Mouse (Mus musculus) midbrain, embryonic 11.5 days (tissue): ENCODE measurements around the gene Gm21974. TPM values are rescaled to one million over a fixed set of nuclear protein-coding genes. Genes with fewer than 3 reads are reported as not detected.
"Not testable (repeated sequence)": the region's sequence is repeated elsewhere in the genome, so short reads cannot be mapped to it uniquely, and the experiment has no call there.

ENCODE experiments used
- ATAC-seq: fragments of 200-750 bp; cut with Nextera tagmentation; 2 replicates; pipeline ENCODE4 v1.8.0; 2017; ENCODE audit warnings: moderate TSS enrichment, moderate library complexity; ENCODE audit not compliant: low FRiP score
- DNase-seq: peaks from one replicate; pipeline ENCODE4 v3.0.0; 2015; ENCODE audit warnings: low spot score; ENCODE audit errors: missing footprints
- H3K27ac ChIP-seq: fragments of 300-500 bp; sonication (generic); 2 replicates; pipeline ENCODE4 v1.5.1; 2014; ENCODE audit warnings: low read depth, low read length
- H3K27me3 ChIP-seq: fragments of 300-500 bp; sonication (generic); 2 replicates; pipeline ENCODE4 v1.6.1; 2014; ENCODE audit warnings: mild to moderate bottlenecking, low read length, moderate library complexity, mixed read lengths; ENCODE audit not compliant: control insufficient read depth, insufficient read depth
- H3K36me3 ChIP-seq: fragments of 300-500 bp; sonication (generic); 2 replicates; pipeline ENCODE4 v1.6.1; 2014; ENCODE audit warnings: mild to moderate bottlenecking, low read length, moderate library complexity, mixed read lengths; ENCODE audit not compliant: control insufficient read depth, insufficient read depth
- H3K4me1 ChIP-seq: fragments of 300-500 bp; sonication (generic); 2 replicates; pipeline ENCODE4 v1.6.1; 2014; ENCODE audit warnings: low read length; ENCODE audit not compliant: control insufficient read depth, insufficient read depth
- H3K4me2 ChIP-seq: fragments of 300-500 bp; sonication (generic); 2 replicates; pipeline ENCODE4 v1.6.1; 2014; ENCODE audit warnings: mild to moderate bottlenecking, moderate library complexity
- H3K4me3 ChIP-seq: fragments of 300-500 bp; sonication (generic); 2 replicates; pipeline ENCODE4 v1.5.1; 2014; ENCODE audit warnings: low read depth, low read length
- H3K9ac ChIP-seq: fragments of 300-500 bp; sonication (generic); 2 replicates; pipeline ENCODE4 v1.6.1; 2014; ENCODE audit warnings: low read length
- H3K9me3 ChIP-seq: fragments of 300-500 bp; sonication (generic); 2 replicates; pipeline ENCODE4 v1.6.1; 2016; ENCODE audit warnings: low read length; ENCODE audit not compliant: control insufficient read depth
- WGBS: fragments of 180-500 bp; shearing (Covaris S2); extraction: QIAGEN DNeasy Blood & Tissue Kit; methylation state at CpG from one replicate; pipeline ENCODE4 v1.1.7; 2014; 5-methylcytosine and 5-hydroxymethylcytosine counted together
- polyA plus RNA-seq: library from polyadenylated mRNA; unstranded; fragments of >200 nt; fragmentation: Nextera tagmentation; extraction: Ambion mirVana; gene quantifications from 2 replicates; pipeline ENCODE4 v1.2.1, GENCODE M21; 2014

The Gm21974 gene
- polyA plus RNA-seq, 1 experiment from 2014 or later, result not detected

- ATAC-seq, result no peak
- H3K9ac ChIP-seq, result no peak overlapping the region
- no peak overlapping the region for H3K4me3 ChIP-seq
- DNase-seq, result peak; percentile 33
- H3K4me2 ChIP-seq, result no peak overlapping the region
- no peaks in the 10 kb centered on the region for H3K4me1 ChIP-seq
- 76% methylated on average over 5 of the region's 5 CpGs for WGBS
- no peaks in the 10 kb centered on the region for H3K27me3 ChIP-seq
- H3K27ac ChIP-seq, result no peak overlapping the region
- H3K36me3 ChIP-seq, result no peaks in the 10 kb centered on the region
- H3K9me3 ChIP-seq, result no peaks in the 10 kb centered on the region
Observed at GRCm38 (mm10) chr7:127850906-127851305, 44.3 kb downstream of the Gm21974 start.

- Histone ChIP-seq H3K36me3 (no peaks in the 10 kb centered on the region), H3K9ac (no peak overlapping the region), H3K4me3 (no peak overlapping the region), H3K27ac (no peak overlapping the region), H3K9me3 (no peaks in the 10 kb centered on the region), H3K4me1 (no peaks in the 10 kb centered on the region), H3K4me2 (no peak overlapping the region), H3K27me3 (no peaks in the 10 kb centered on the region)
- no peak for ATAC-seq
- peak; percentile 56 for DNase-seq
- WGBS, result 74% methylated on average over 6 of the region's 6 CpGs
Observed at GRCm38 (mm10) chr7:127849973-127850875, 45.0 kb downstream of the Gm21974 start.

- no peak overlapping the region for H3K27ac ChIP-seq
- H3K9ac ChIP-seq, result peak overlapping the region; percentile 62
- no peaks in the 10 kb centered on the region for H3K9me3 ChIP-seq
- H3K4me1 ChIP-seq, result peaks cover 6% of the 10 kb centered on the region
- peak; percentile 61 for ATAC-seq
- WGBS, result under 1% methylated on average over 40 of the region's 40 CpGs
- peak overlapping the region; percentile 65 for H3K4me3 ChIP-seq
- H3K36me3 ChIP-seq, result no peaks in the 10 kb centered on the region
- H3K27me3 ChIP-seq, result no peaks in the 10 kb centered on the region
- peak overlapping the region; percentile 100 for H3K4me2 ChIP-seq
- DNase-seq, result peak; percentile 95
Observed at GRCm38 (mm10) chr7:127842001-127842718, 53.1 kb downstream of the Gm21974 start.

- Histone ChIP-seq H3K4me1 (peaks cover 6% of the 10 kb centered on the region), H3K4me2 (peak overlapping the region; percentile 100), H3K27me3 (no peaks in the 10 kb centered on the region), H3K4me3 (peak overlapping the region; percentile 65), H3K9ac (peak overlapping the region; percentile 62), H3K36me3 (no peaks in the 10 kb centered on the region), H3K9me3 (no peaks in the 10 kb centered on the region), H3K27ac (peak overlapping the region; percentile 83)
- WGBS, result under 1% methylated on average over 45 of the region's 46 CpGs
- DNase-seq (peak; percentile 98), ATAC-seq (peak; percentile 93)
Observed at GRCm38 (mm10) chr7:127841340-127842000, 53.8 kb downstream of the Gm21974 start.

GRCm38 (mm10) chr7:127840886-127841285, 54.4 kb downstream of the Gm21974 start:
- Histone ChIP-seq H3K36me3 (no peaks in the 10 kb centered on the region), H3K4me1 (peaks cover 6% of the 10 kb centered on the region), H3K27me3 (no peaks in the 10 kb centered on the region), H3K4me2 (peak overlapping the region; percentile 100), H3K9me3 (no peaks in the 10 kb centered on the region), H3K27ac (peak overlapping the region; percentile 83), H3K4me3 (peak overlapping the region; percentile 65), H3K9ac (peak overlapping the region; percentile 62)
- ATAC-seq, result peak; percentile 55
- 7% methylated on average over 15 of the region's 15 CpGs for WGBS
- no peak for DNase-seq

GRCm38 (mm10) chr7:127840031-127840430, 55.2 kb downstream of the Gm21974 start:
- H3K9me3 ChIP-seq, H3K9ac ChIP-seq, H3K4me2 ChIP-seq, ATAC-seq, H3K36me3 ChIP-seq, H3K27me3 ChIP-seq, H3K4me1 ChIP-seq, H3K27ac ChIP-seq, DNase-seq, H3K4me3 ChIP-seq: not testable (repeated sequence)
- 83% methylated on average over 2 of the region's 2 CpGs for WGBS

GRCm38 (mm10) chr7:127837878-127838277, 57.4 kb downstream of the Gm21974 start:
- H3K27me3 ChIP-seq, H3K36me3 ChIP-seq, H3K9ac ChIP-seq, H3K4me2 ChIP-seq, H3K27ac ChIP-seq, ATAC-seq, H3K9me3 ChIP-seq, H3K4me1 ChIP-seq, H3K4me3 ChIP-seq: not testable (repeated sequence)
- WGBS, result 69% methylated on average over 4 of the region's 4 CpGs
- DNase-seq, result peak; percentile 23

- peaks cover 6% of the 10 kb centered on the region for H3K4me1 ChIP-seq
- ATAC-seq (no peak), DNase-seq (no peak)
- no peak overlapping the region for H3K27ac ChIP-seq
- H3K4me3 ChIP-seq, result no peak overlapping the region
- no peaks in the 10 kb centered on the region for H3K27me3 ChIP-seq
- no peak overlapping the region for H3K4me2 ChIP-seq
- 91% methylated on average over 5 of the region's 5 CpGs for WGBS
- H3K9ac ChIP-seq, result no peak overlapping the region
- H3K9me3 ChIP-seq, result no peaks in the 10 kb centered on the region
- H3K36me3 ChIP-seq, result no peaks in the 10 kb centered on the region
Observed at GRCm38 (mm10) chr7:127837473-127837872, 57.8 kb downstream of the Gm21974 start.
